Mouse (Mus musculus): ENCODE measurements around the gene Ntng1. TPM values are rescaled to one million over a fixed set of nuclear protein-coding genes. Genes with fewer than 3 reads are reported as not detected.
"Not testable (repeated sequence)": the region's sequence is repeated elsewhere in the genome, so short reads cannot be mapped to it uniquely, and the experiment has no call there.

Ntng1 gene
- polyA plus RNA-seq, 1 experiment, result 0.02 TPM

- no peak for TF ChIP-seq MYOD1 (IDR thresholded peaks at IDR 0.05; ENCODE audit: control insufficient read depth, insufficient read length, low read depth)
- TF ChIP-seq USF1 (IDR thresholded peaks at IDR 0.05; ENCODE audit: low read depth), result no peak
- no peak for TF ChIP-seq MAX (IDR thresholded peaks at IDR 0.05)
- TF ChIP-seq CTCF (IDR thresholded peaks at IDR 0.05; ENCODE audit: control insufficient read depth, insufficient read depth, insufficient read length), result no peak
- no peak for TF ChIP-seq FOSL1 (IDR thresholded peaks at IDR 0.05; ENCODE audit: insufficient read depth, low read length, poor library complexity, severe bottlenecking)
- TF ChIP-seq MYOG (IDR thresholded peaks at IDR 0.05; ENCODE audit: control insufficient read depth, extremely low read depth, insufficient read length), result no peak
- TF ChIP-seq CEBPB (IDR thresholded peaks at IDR 0.05; ENCODE audit: low read depth), result no peak
- H3ac ChIP-seq (ENCODE audit: control insufficient read depth, insufficient read length, low read depth), result no peak overlapping the region
- no peaks in the 10 kb centered on the region for H3K36me3 ChIP-seq (ENCODE audit: control insufficient read depth, insufficient read depth)
- no peaks in the 10 kb centered on the region for H3K79me2 ChIP-seq (ENCODE audit: control insufficient read depth, insufficient read depth)
- no peak overlapping the region for H3K4me3 ChIP-seq (ENCODE audit: insufficient read depth, poor library complexity, severe bottlenecking)
- H3K79me3 ChIP-seq (ENCODE audit: low read depth), result no peaks in the 10 kb centered on the region
- H3K27me3 ChIP-seq (ENCODE audit: control insufficient read depth, insufficient read depth, insufficient read length), result no peaks in the 10 kb centered on the region
Observed at GRCm38 (mm10) chr3:109775200-109775599, 368.6 kb downstream of the Ntng1 start.

GRCm38 (mm10) chr3:109772120-109772519 is 371.7 kb downstream of the Ntng1 start:
- no peaks in the 10 kb centered on the region for H3K79me3 ChIP-seq (ENCODE audit: low read depth)
- H3K79me2 ChIP-seq (ENCODE audit: control insufficient read depth, insufficient read depth), result no peaks in the 10 kb centered on the region
- TF ChIP-seq MYOG (IDR thresholded peaks at IDR 0.05; ENCODE audit: control insufficient read depth, extremely low read depth, insufficient read length) (no peak), CEBPB (IDR thresholded peaks at IDR 0.05; ENCODE audit: low read depth) (no peak), USF1 (IDR thresholded peaks at IDR 0.05; ENCODE audit: low read depth) (no peak), FOSL1 (IDR thresholded peaks at IDR 0.05; ENCODE audit: insufficient read depth, low read length, poor library complexity, severe bottlenecking) (no peak), CTCF (IDR thresholded peaks at IDR 0.05; ENCODE audit: control insufficient read depth, insufficient read depth, insufficient read length) (no peak), MAX (IDR thresholded peaks at IDR 0.05) (no peak), MYOD1 (IDR thresholded peaks at IDR 0.05; ENCODE audit: control insufficient read depth, insufficient read length, low read depth) (no peak)
- no peak overlapping the region for H3ac ChIP-seq (ENCODE audit: control insufficient read depth, insufficient read length, low read depth)
- H3K4me3 ChIP-seq (ENCODE audit: insufficient read depth, poor library complexity, severe bottlenecking), result no peak overlapping the region
- H3K27me3 ChIP-seq (ENCODE audit: control insufficient read depth, insufficient read depth, insufficient read length), result no peaks in the 10 kb centered on the region
- no peaks in the 10 kb centered on the region for H3K36me3 ChIP-seq (ENCODE audit: control insufficient read depth, insufficient read depth)

GRCm38 (mm10) chr3:109766939-109767338 is 376.9 kb downstream of the Ntng1 start:
- Histone ChIP-seq H3K4me3 (ENCODE audit: insufficient read depth, poor library complexity, severe bottlenecking) (no peak overlapping the region), H3K27me3 (ENCODE audit: control insufficient read depth, insufficient read depth, insufficient read length) (no peaks in the 10 kb centered on the region), H3K79me2 (ENCODE audit: control insufficient read depth, insufficient read depth) (no peaks in the 10 kb centered on the region), H3ac (ENCODE audit: control insufficient read depth, insufficient read length, low read depth) (no peak overlapping the region), H3K79me3 (ENCODE audit: low read depth) (no peaks in the 10 kb centered on the region), H3K36me3 (ENCODE audit: control insufficient read depth, insufficient read depth) (no peaks in the 10 kb centered on the region)
- TF ChIP-seq USF1 (IDR thresholded peaks at IDR 0.05; ENCODE audit: low read depth), result no peak
- TF ChIP-seq MYOG (IDR thresholded peaks at IDR 0.05; ENCODE audit: control insufficient read depth, extremely low read depth, insufficient read length), result no peak
- no peak for TF ChIP-seq MAX (IDR thresholded peaks at IDR 0.05)
- TF ChIP-seq FOSL1 (IDR thresholded peaks at IDR 0.05; ENCODE audit: insufficient read depth, low read length, poor library complexity, severe bottlenecking), result no peak
- no peak for TF ChIP-seq CEBPB (IDR thresholded peaks at IDR 0.05; ENCODE audit: low read depth)

GRCm38 (mm10) chr3:109765608-109766007 is 378.2 kb downstream of the Ntng1 start:
- Histone ChIP-seq H3K36me3 (ENCODE audit: control insufficient read depth, insufficient read depth) (no peaks in the 10 kb centered on the region), H3ac (ENCODE audit: control insufficient read depth, insufficient read length, low read depth) (no peak overlapping the region), H3K79me2 (ENCODE audit: control insufficient read depth, insufficient read depth) (no peaks in the 10 kb centered on the region), H3K27me3 (ENCODE audit: control insufficient read depth, insufficient read depth, insufficient read length) (no peaks in the 10 kb centered on the region), H3K79me3 (ENCODE audit: low read depth) (no peaks in the 10 kb centered on the region), H3K4me3 (ENCODE audit: insufficient read depth, poor library complexity, severe bottlenecking) (no peak overlapping the region)
- no peak for TF ChIP-seq USF1 (IDR thresholded peaks at IDR 0.05; ENCODE audit: low read depth)
- no peak for TF ChIP-seq MAX (IDR thresholded peaks at IDR 0.05)
- no peak for TF ChIP-seq CTCF (IDR thresholded peaks at IDR 0.05; ENCODE audit: control insufficient read depth, insufficient read depth, insufficient read length)
- no peak for TF ChIP-seq FOSL1 (IDR thresholded peaks at IDR 0.05; ENCODE audit: insufficient read depth, low read length, poor library complexity, severe bottlenecking)
- TF ChIP-seq MYOG (IDR thresholded peaks at IDR 0.05; ENCODE audit: control insufficient read depth, extremely low read depth, insufficient read length), result no peak
- TF ChIP-seq MYOD1 (IDR thresholded peaks at IDR 0.05; ENCODE audit: control insufficient read depth, insufficient read length, low read depth), result no peak
- no peak for TF ChIP-seq CEBPB (IDR thresholded peaks at IDR 0.05; ENCODE audit: low read depth)

GRCm38 (mm10) chr3:109765141-109765540 is 378.7 kb downstream of the Ntng1 start:
- Histone ChIP-seq H3K79me3 (ENCODE audit: low read depth) (no peaks in the 10 kb centered on the region), H3ac (ENCODE audit: control insufficient read depth, insufficient read length, low read depth) (no peak overlapping the region), H3K79me2 (ENCODE audit: control insufficient read depth, insufficient read depth) (no peaks in the 10 kb centered on the region), H3K36me3 (ENCODE audit: control insufficient read depth, insufficient read depth) (no peaks in the 10 kb centered on the region), H3K27me3 (ENCODE audit: control insufficient read depth, insufficient read depth, insufficient read length) (no peaks in the 10 kb centered on the region), H3K4me3 (ENCODE audit: insufficient read depth, poor library complexity, severe bottlenecking) (no peak overlapping the region)
- peak; percentile 44 for TF ChIP-seq MYOD1 (IDR thresholded peaks at IDR 0.05; ENCODE audit: control insufficient read depth, insufficient read length, low read depth)
- no peak for TF ChIP-seq USF1 (IDR thresholded peaks at IDR 0.05; ENCODE audit: low read depth)
- TF ChIP-seq MYOG (IDR thresholded peaks at IDR 0.05; ENCODE audit: control insufficient read depth, extremely low read depth, insufficient read length), result no peak

- Histone ChIP-seq H3K79me2 (ENCODE audit: control insufficient read depth, insufficient read depth) (no peaks in the 10 kb centered on the region), H3K79me3 (ENCODE audit: low read depth) (no peaks in the 10 kb centered on the region), H3ac (ENCODE audit: control insufficient read depth, insufficient read length, low read depth) (no peak overlapping the region), H3K36me3 (ENCODE audit: control insufficient read depth, insufficient read depth) (no peaks in the 10 kb centered on the region), H3K27me3 (ENCODE audit: control insufficient read depth, insufficient read depth, insufficient read length) (no peaks in the 10 kb centered on the region), H3K4me3 (ENCODE audit: insufficient read depth, poor library complexity, severe bottlenecking) (no peak overlapping the region)
- TF ChIP-seq FOSL1 (IDR thresholded peaks at IDR 0.05; ENCODE audit: insufficient read depth, low read length, poor library complexity, severe bottlenecking), result no peak
- no peak for TF ChIP-seq MYOD1 (IDR thresholded peaks at IDR 0.05; ENCODE audit: control insufficient read depth, insufficient read length, low read depth)
- TF ChIP-seq MAX (IDR thresholded peaks at IDR 0.05), result no peak
- TF ChIP-seq USF1 (IDR thresholded peaks at IDR 0.05; ENCODE audit: low read depth), result no peak
- no peak for TF ChIP-seq CEBPB (IDR thresholded peaks at IDR 0.05; ENCODE audit: low read depth)
- TF ChIP-seq MYOG (IDR thresholded peaks at IDR 0.05; ENCODE audit: control insufficient read depth, extremely low read depth, insufficient read length), result no peak
- no peak for TF ChIP-seq CTCF (IDR thresholded peaks at IDR 0.05; ENCODE audit: control insufficient read depth, insufficient read depth, insufficient read length)
Observed at GRCm38 (mm10) chr3:109756426-109756825, 387.4 kb downstream of the Ntng1 start.

- H3ac ChIP-seq (ENCODE audit: control insufficient read depth, insufficient read length, low read depth); H3K79me3 ChIP-seq (ENCODE audit: low read depth); H3K4me3 ChIP-seq (ENCODE audit: insufficient read depth, poor library complexity, severe bottlenecking); H3K27me3 ChIP-seq (ENCODE audit: control insufficient read depth, insufficient read depth, insufficient read length); H3K79me2 ChIP-seq (ENCODE audit: control insufficient read depth, insufficient read depth); H3K36me3 ChIP-seq (ENCODE audit: control insufficient read depth, insufficient read depth): not testable (repeated sequence)
Observed at GRCm38 (mm10) chr3:109747593-109747992, 396.2 kb downstream of the Ntng1 start.
